Mouse (Mus musculus): ENCODE data around the gene Vmac. TPM values are rescaled to one million over a fixed set of nuclear protein-coding genes. Genes with fewer than 3 reads are reported as not detected.

Gene Vmac
- polyA plus RNA-seq, 1 experiment from 2014 or later, result 26.1 TPM

DNA sequence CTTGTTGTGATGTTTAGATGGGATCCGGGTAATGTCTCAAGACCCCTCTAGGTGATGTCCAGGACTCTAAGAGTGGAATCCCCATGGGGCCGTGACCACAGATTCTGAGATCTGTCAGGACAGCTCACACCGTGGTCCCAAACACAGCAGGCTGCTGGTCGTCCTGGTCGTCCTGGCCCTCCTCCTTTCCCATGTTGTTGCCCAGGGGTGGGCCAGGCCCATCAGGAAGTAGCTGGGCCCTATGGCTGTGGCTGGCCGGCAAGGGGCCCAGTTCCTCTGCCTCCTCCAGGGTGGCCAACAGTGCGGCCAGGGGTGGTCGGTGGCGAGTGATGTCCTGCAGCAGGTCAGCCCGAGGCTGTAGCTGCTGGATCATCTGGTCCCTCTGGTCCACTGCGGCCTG lies 2.5 kb downstream of the Vmac start:
- peak overlapping the region; percentile 89; the same call in 1 of the 2 replicates for H3K4me3 ChIP-seq (replicated peaks)
- H3K27me3 ChIP-seq, result no peaks in the 10 kb centered on the region
- no peaks in the 10 kb centered on the region for H3K9me3 ChIP-seq (replicated peaks)
- H3K9ac ChIP-seq, result no peak overlapping the region
- peaks cover 25% of the 10 kb centered on the region for H3K36me3 ChIP-seq
- 54% methylated on average over 11 of the region's 11 CpGs for WGBS
- no peak overlapping the region for H3K27ac ChIP-seq (replicated peaks)
- peak overlapping the region; percentile 84 for H3K4me2 ChIP-seq (replicated peaks)
- H3K4me1 ChIP-seq, result peaks cover 37% of the 10 kb centered on the region
- ATAC-seq (ENCODE audit: insufficient number of reproducible peaks, low FRiP score, low TSS enrichment, low read depth), result no peak

DNA sequence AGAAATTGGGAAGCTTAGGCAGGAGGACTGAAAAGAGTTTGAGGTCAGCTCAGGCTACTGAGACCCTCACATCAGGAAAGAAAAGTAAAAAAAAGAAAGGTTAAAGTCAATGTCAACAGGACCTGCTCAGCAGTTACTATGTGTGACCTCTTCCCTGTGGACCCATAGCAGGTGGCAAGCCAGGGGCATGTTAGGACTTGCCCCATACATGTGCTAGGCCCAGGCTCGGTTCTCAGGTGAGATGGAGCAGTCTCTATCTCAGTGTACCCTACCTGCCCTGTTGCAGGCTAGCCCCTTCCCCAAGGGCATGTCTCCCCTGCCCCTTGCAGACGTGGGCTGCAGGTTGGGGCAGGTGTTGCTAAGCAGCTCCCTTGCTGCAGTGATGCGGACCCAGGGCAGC lies 8.1 kb downstream of the Vmac start:
- H3K36me3 ChIP-seq, result peaks cover 82% of the 10 kb centered on the region
- H3K27ac ChIP-seq (replicated peaks), result no peak overlapping the region
- peaks cover 4% of the 10 kb centered on the region; the same call in 1 of the 2 replicates for H3K4me1 ChIP-seq
- no peaks in the 10 kb centered on the region for H3K27me3 ChIP-seq
- WGBS, result 72% methylated on average over 3 of the region's 3 CpGs
- H3K9ac ChIP-seq, result no peak overlapping the region
- H3K9me3 ChIP-seq (replicated peaks), result no peaks in the 10 kb centered on the region
- no peak for ATAC-seq (ENCODE audit: insufficient number of reproducible peaks, low FRiP score, low TSS enrichment, low read depth)
- no peak overlapping the region for H3K4me2 ChIP-seq (replicated peaks)
- no peak overlapping the region for H3K4me3 ChIP-seq (replicated peaks)

DNA sequence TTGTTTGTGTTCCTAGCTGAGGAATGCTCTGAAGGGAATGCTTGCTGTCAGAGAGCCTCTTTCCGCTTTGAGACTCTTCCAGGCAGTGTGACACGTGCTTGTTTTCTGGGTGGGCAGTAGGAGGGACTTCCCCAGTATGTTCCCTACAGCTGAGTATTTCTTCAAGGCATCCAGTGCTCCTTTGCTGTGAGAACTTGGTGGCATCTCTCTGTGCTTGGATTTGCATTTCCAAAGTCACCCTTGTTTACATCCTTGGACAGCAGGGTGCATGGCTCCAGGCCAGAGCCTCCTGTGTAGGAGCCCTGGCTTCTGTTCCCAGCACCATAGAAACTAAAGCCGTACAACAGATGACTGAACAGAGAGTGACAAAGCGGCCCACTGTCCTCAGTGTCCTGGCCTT lies 9.1 kb downstream of the Vmac start:
- WGBS, result 80% methylated on average over 4 of the region's 4 CpGs

DNA sequence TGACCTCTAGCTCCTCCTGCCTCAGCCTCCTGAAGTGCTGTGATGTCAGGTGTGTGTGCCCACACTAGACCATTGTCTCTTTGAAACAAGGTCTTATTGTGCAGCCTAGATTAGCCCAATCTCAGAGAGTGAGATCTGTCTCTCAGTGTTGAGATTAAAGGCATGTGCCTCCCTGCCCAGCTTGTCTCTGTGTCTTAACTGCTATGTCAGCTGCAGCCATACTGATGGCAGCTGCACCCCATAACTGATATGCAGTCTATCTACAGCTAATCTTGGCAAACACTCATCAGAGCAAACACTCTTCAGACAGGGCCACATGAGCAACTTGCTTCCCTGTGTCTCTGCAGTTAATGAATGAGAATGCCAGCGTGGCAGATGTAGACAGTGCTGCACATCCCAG lies 11.3 kb downstream of the Vmac start:
- WGBS, result 93% methylated on average over 1 of the region's 1 CpGs
- H3K4me2 ChIP-seq (replicated peaks), result no peak overlapping the region
- H3K9me3 ChIP-seq (replicated peaks), result no peaks in the 10 kb centered on the region
- H3K4me1 ChIP-seq, result no peaks in the 10 kb centered on the region
- H3K9ac ChIP-seq, result no peak overlapping the region
- no peak overlapping the region for H3K4me3 ChIP-seq (replicated peaks)
- no peak overlapping the region for H3K27ac ChIP-seq (replicated peaks)
- no peaks in the 10 kb centered on the region for H3K27me3 ChIP-seq
- peaks cover 98% of the 10 kb centered on the region for H3K36me3 ChIP-seq
- ATAC-seq (ENCODE audit: insufficient number of reproducible peaks, low FRiP score, low TSS enrichment, low read depth), result no peak

More for the DNA sequence above, 9.1 kb downstream of the Vmac start:
- peaks cover 92% of the 10 kb centered on the region for H3K36me3 ChIP-seq
- H3K4me3 ChIP-seq (replicated peaks), result no peak overlapping the region
- H3K27ac ChIP-seq (replicated peaks), result no peak overlapping the region
- no peak overlapping the region for H3K4me2 ChIP-seq (replicated peaks)
- H3K27me3 ChIP-seq, result no peaks in the 10 kb centered on the region
- no peak overlapping the region for H3K9ac ChIP-seq
- no peaks in the 10 kb centered on the region for H3K9me3 ChIP-seq (replicated peaks)
- peaks cover 4% of the 10 kb centered on the region; the same call in 1 of the 2 replicates for H3K4me1 ChIP-seq
- no peak for ATAC-seq (ENCODE audit: insufficient number of reproducible peaks, low FRiP score, low TSS enrichment, low read depth)

DNA sequence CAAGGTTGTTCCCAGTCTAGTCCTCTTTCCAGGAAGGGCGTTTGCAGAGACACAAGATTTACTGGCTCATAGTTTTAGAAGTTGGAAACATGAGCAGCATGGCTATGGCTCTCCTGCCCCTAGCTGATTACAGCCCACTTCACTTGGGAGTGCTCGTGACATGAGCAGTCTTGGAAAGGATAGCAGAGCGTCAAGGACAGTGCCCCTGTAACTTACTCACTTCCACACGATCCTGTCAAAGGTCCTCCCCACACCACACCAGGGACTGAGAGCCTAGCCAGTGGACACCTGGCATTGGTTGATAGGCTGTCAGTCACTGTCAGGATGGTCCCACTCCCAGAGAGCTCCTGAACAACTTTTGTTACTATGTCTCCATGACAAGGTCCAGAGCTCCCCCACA lies 14.8 kb downstream of the Vmac start:
- Histone ChIP-seq H3K27me3 (no peaks in the 10 kb centered on the region), H3K4me3 (replicated peaks) (no peak overlapping the region), H3K9me3 (replicated peaks) (no peaks in the 10 kb centered on the region), H3K9ac (no peak overlapping the region), H3K4me2 (replicated peaks) (no peak overlapping the region), H3K4me1 (no peaks in the 10 kb centered on the region), H3K27ac (replicated peaks) (no peak overlapping the region), H3K36me3 (peaks cover 98% of the 10 kb centered on the region)
- ATAC-seq (ENCODE audit: insufficient number of reproducible peaks, low FRiP score, low TSS enrichment, low read depth), result no peak
- 89% methylated on average over 4 of the region's 4 CpGs for WGBS

DNA sequence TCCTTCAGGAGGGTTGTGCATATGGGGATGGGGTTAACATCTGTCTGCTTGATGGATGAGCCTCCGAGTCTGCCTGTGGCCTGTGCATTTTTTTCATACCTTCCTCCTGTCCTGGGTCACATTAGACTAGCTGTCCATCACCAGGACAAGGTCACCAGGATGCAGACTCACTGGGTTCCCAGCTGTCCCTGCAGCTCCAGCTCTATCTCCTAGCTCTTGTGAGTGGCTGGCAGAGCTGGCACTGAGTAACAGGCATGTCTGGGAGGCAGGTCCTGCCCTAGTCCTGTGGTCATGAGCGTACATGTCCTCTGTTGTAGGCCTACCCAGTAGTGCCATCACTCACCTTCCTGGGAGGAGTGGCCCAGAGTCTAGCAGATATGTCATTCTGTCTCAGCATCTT lies 17.4 kb downstream of the Vmac start:
- no peak overlapping the region for H3K4me3 ChIP-seq (replicated peaks)
- H3K9me3 ChIP-seq (replicated peaks), result no peaks in the 10 kb centered on the region
- no peak overlapping the region for H3K9ac ChIP-seq
- H3K36me3 ChIP-seq, result peaks cover 96% of the 10 kb centered on the region
- no peak overlapping the region for H3K4me2 ChIP-seq (replicated peaks)
- no peak for ATAC-seq (ENCODE audit: insufficient number of reproducible peaks, low FRiP score, low TSS enrichment, low read depth)
- peaks cover under 1% of the 10 kb centered on the region; the same call in 1 of the 2 replicates for H3K4me1 ChIP-seq
- 82% methylated on average over 2 of the region's 2 CpGs for WGBS
- H3K27ac ChIP-seq (replicated peaks), result no peak overlapping the region
- no peaks in the 10 kb centered on the region for H3K27me3 ChIP-seq

GRCm38 (mm10) chr17:56693851-56694310 lies 23.9 kb downstream of the Vmac start:
- Histone ChIP-seq H3K9me3 (replicated peaks) (no peaks in the 10 kb centered on the region), H3K4me1 (peaks cover 35% of the 10 kb centered on the region), H3K4me3 (replicated peaks) (no peak overlapping the region), H3K9ac (no peak overlapping the region), H3K27me3 (no peaks in the 10 kb centered on the region), H3K4me2 (replicated peaks) (no peak overlapping the region), H3K36me3 (peaks cover 88% of the 10 kb centered on the region), H3K27ac (replicated peaks) (peak overlapping the region; percentile 63)
- WGBS, result 36% methylated on average over 6 of the region's 6 CpGs
- peak; percentile 78; the same call in 1 of the 2 replicates for ATAC-seq (ENCODE audit: insufficient number of reproducible peaks, low FRiP score, low TSS enrichment, low read depth)

DNA sequence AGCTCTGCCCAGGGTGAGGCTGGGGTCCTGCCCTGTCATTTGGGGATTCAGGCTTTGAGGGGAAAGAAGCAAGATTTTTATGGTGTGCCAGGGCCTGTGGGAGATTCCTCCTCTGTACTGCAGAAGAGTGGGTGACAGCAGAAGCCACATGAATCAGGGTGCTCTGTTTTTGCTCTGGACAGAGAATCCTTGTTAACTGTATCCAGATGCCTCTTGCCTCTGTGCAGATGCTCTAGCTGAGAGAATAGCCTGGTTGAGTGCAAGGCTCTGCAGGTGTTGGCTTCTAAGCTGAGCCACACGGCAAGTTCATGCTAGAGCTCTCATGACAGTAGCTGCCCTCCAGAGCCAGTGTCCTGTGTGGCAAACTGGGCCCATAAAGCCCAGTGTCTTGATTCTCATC lies 24.4 kb downstream of the Vmac start:
- 0 out of 2 replicates have a peak, but pooled peaks have one; percentile 37 for ATAC-seq (ENCODE audit: insufficient number of reproducible peaks, low FRiP score, low TSS enrichment, low read depth)
- Histone ChIP-seq H3K9me3 (replicated peaks) (no peaks in the 10 kb centered on the region), H3K36me3 (peaks cover 88% of the 10 kb centered on the region), H3K27ac (replicated peaks) (peak overlapping the region; percentile 63), H3K9ac (no peak overlapping the region), H3K4me2 (replicated peaks) (no peak overlapping the region), H3K4me1 (peaks cover 35% of the 10 kb centered on the region), H3K27me3 (no peaks in the 10 kb centered on the region), H3K4me3 (replicated peaks) (no peak overlapping the region)
- WGBS, result 22% methylated on average over 1 of the region's 1 CpGs

DNA sequence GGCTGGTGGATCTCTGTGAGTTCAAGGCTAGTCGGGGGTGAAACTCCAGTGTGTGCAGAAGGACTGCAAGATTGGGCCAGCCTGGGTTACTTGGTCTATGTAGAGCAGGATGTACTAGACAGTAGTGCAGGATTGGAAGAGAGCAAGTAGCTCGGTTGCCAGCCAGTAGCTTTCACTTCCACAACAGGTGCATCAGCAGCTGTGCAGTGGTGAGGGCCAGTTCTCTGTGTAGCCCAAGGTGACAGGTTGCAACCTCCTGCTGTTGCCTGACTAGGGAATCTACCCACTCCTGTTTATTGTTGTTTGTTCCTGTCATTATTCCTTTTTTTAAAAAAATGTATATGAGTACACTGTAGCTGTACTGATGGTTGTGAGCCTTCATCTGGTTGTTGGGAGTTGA lies 29.1 kb downstream of the Vmac start:
- no peak overlapping the region for H3K27ac ChIP-seq (replicated peaks)
- H3K4me1 ChIP-seq, result peaks cover 22% of the 10 kb centered on the region
- H3K36me3 ChIP-seq, result peaks cover 84% of the 10 kb centered on the region
- WGBS, result 87% methylated on average over 2 of the region's 2 CpGs
- no peak for ATAC-seq (ENCODE audit: insufficient number of reproducible peaks, low FRiP score, low TSS enrichment, low read depth)
- H3K4me3 ChIP-seq (replicated peaks), result no peak overlapping the region
- H3K9me3 ChIP-seq (replicated peaks), result no peaks in the 10 kb centered on the region
- H3K9ac ChIP-seq, result no peak overlapping the region
- no peak overlapping the region for H3K4me2 ChIP-seq (replicated peaks)
- H3K27me3 ChIP-seq, result no peaks in the 10 kb centered on the region

DNA sequence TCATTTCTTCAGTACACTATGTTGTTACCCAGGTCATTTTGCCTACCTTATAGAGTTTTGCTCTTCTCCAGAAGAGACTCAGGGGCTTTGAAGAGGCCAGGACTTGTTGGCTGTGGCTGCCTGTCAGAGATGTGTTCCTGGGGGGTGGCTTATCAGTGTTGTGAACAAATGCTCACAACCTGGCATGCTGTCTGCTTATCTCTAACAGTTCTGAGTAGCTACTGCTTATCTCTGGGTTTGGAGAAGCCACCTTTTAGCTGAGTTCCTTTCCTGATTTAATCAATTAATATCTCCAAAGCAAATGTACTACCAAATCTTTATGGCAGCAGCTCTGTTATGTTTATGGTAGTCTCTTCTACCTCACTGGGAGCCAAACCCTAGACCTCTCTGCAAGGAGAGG lies 29.8 kb downstream of the Vmac start:
- Histone ChIP-seq H3K4me1 (peaks cover 15% of the 10 kb centered on the region), H3K36me3 (peaks cover 80% of the 10 kb centered on the region), H3K9ac (no peak overlapping the region), H3K4me3 (replicated peaks) (no peak overlapping the region), H3K27ac (replicated peaks) (no peak overlapping the region), H3K4me2 (replicated peaks) (no peak overlapping the region), H3K9me3 (replicated peaks) (no peaks in the 10 kb centered on the region), H3K27me3 (no peaks in the 10 kb centered on the region)
- ATAC-seq (ENCODE audit: insufficient number of reproducible peaks, low FRiP score, low TSS enrichment, low read depth), result no peak

DNA sequence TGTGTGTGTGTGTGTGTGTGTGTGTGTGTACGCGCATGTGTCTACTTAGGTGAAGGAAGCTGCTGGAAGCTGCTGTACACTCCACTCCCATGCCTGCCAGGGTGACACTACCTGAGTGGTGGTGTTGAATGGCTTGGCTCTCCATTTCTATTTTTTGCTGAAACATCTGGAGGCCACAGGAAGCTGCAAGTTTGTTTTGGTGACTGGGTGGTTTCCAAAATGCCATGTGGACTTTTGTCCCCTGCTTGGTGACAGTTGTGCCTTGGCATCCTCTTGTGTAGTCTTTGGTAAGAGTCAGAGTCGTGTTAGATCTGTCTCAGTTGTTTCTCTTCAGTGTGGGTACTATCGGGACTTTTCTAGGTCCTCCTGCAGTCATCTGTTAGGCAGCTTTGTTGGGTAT lies 31.0 kb downstream of the Vmac start:
- no peak overlapping the region for H3K27ac ChIP-seq (replicated peaks)
- H3K27me3 ChIP-seq, result no peaks in the 10 kb centered on the region
- WGBS, result 81% methylated on average over 4 of the region's 4 CpGs
- no peak overlapping the region for H3K9ac ChIP-seq
- H3K36me3 ChIP-seq, result peaks cover 78% of the 10 kb centered on the region
- H3K9me3 ChIP-seq (replicated peaks), result no peaks in the 10 kb centered on the region
- H3K4me2 ChIP-seq (replicated peaks), result no peak overlapping the region
- no peak overlapping the region for H3K4me3 ChIP-seq (replicated peaks)
- peaks cover 9% of the 10 kb centered on the region for H3K4me1 ChIP-seq
- ATAC-seq (ENCODE audit: insufficient number of reproducible peaks, low FRiP score, low TSS enrichment, low read depth), result no peak

- Histone ChIP-seq H3K27me3 (no peaks in the 10 kb centered on the region), H3K9ac (no peak overlapping the region), H3K4me2 (replicated peaks) (no peak overlapping the region), H3K36me3 (peaks cover 72% of the 10 kb centered on the region), H3K27ac (replicated peaks) (no peak overlapping the region), H3K4me3 (replicated peaks) (no peak overlapping the region), H3K4me1 (peaks cover 8% of the 10 kb centered on the region; the same call in 1 of the 2 replicates), H3K9me3 (replicated peaks) (no peaks in the 10 kb centered on the region)
- ATAC-seq (ENCODE audit: insufficient number of reproducible peaks, low FRiP score, low TSS enrichment, low read depth), result no peak
- WGBS, result 84% methylated on average over 2 of the region's 2 CpGs
These were observed 33.2 kb downstream of the Vmac start for GRCm38 (mm10) chr17:56684649-56685048.
